Mouse (Mus musculus) yolk sac, embryonic 10.5 days (tissue): ENCODE results near the gene Lamb3.

ENCODE experiments used
- DNase-seq: peaks from one replicate; pipeline ENCODE4 v3.0.0-alpha.2; 2017; ENCODE audit warnings: low spot score

The Lamb3 gene

GRCm38 (mm10) chr1:193389505-193389904, 182.0 kb downstream of the Lamb3 start:
- no peak for DNase-seq

- DNase-seq = no peak
Observed at GRCm38 (mm10) chr1:193390004-193390403, 182.5 kb downstream of the Lamb3 start.

GRCm38 (mm10) chr1:193392266-193392665, 184.8 kb downstream of the Lamb3 start:
- no peak for DNase-seq
